16 mouse cellular contexts compared by ENCODE assay signal in genomic region chr11:78632782-78633181, GRCm38 (mm10).
"Had no signal": no experiment of that assay in that cellular context is flagged by ENCODE, and none has a peak within 500 bp of the region (broad histone marks: within the 10 kb centered on the region; RNA-seq: fewer than 3 reads in every experiment).

No protein-coding gene starts in this region.

- H3K36me3 ChIP-seq: neural tube, embryonic 15.5 days had no signal

- H3K4me2 ChIP-seq: neural tube, embryonic 13.5 days; neural tube, embryonic 15.5 days; stomach, embryonic 15.5 days had no signal

- DNase-seq: retina, postnatal 1 day; right cerebral cortex, adult 18-20 months; right cerebral cortex, postnatal 14 days; right cerebral cortex, postnatal 25 days; right cerebral cortex, postnatal 4 days; spleen, adult 18-20 months; thymus, adult 18-20 months; thymus, adult 2 months; thymus, postnatal 14 days; thymus, postnatal 25 days; thymus, postnatal 36 days; thymus, postnatal 4 days had no signal

- H3K9ac ChIP-seq: neural tube, embryonic 13.5 days; neural tube, embryonic 15.5 days; stomach, embryonic 15.5 days had no signal

- H3K9me3 ChIP-seq: stomach, embryonic 15.5 days had no signal

- H3K27me3 ChIP-seq: neural tube, embryonic 13.5 days; neural tube, embryonic 15.5 days; stomach, embryonic 15.5 days had no signal

- H3K4me3 ChIP-seq: neural tube, embryonic 13.5 days; neural tube, embryonic 15.5 days; stomach, embryonic 15.5 days had no signal

- H3K27ac ChIP-seq: neural tube, embryonic 13.5 days; neural tube, embryonic 15.5 days; stomach, embryonic 15.5 days; stomach, postnatal 0 days had no signal

- H3K4me1 ChIP-seq: neural tube, embryonic 15.5 days; stomach, embryonic 15.5 days had no signal
